Mouse (Mus musculus): ENCODE results near the gene Xpo1.
"Not testable (repeated sequence)": the region's sequence is repeated elsewhere in the genome, so short reads cannot be mapped to it uniquely, and the experiment has no call there.

Xpo1 gene

DNA sequence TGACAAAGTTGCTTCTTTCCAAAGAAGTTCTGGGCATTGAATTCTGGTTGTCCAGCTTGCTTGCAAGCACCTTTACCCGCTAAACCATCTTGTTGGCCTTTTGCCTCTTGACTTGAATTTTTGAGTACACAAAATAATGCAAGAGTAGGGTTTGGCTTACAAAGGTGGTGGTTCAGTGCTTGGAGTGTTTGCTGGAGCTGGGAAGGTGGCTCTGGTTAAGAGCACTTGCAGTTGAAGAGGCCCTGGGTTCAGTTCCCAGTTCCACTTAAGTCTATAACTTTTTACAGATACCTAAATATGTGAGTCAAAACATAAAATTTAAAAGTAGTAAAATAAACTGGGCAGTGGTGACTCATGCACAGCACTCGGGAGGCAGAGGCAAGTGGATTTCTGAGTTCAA, 42.5 kb downstream of the Xpo1 start:
- in situ Hi-C loops (cut with MseI, MboI) = no loop called here

DNA sequence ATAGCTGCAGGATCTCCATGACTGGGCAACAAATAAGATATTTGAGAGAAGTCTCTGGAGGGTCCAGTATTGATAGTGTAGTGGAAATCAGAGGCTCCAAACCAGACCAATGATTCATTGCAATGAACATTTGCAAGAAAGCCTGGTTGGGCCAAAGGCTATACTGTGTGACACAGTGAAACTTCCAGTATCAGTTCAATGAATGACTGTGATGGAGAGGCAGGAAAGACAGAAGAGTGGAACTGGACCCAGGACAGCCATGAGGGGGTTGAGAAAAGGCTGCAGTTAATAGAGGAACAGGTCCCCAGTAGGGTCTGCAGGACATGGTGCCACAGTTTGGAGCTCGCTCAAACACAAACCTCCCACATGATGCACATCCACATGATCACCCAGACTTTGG, 44.1 kb downstream of the Xpo1 start:
- in situ Hi-C loops (cut with MseI, MboI) = no loop called here

DNA sequence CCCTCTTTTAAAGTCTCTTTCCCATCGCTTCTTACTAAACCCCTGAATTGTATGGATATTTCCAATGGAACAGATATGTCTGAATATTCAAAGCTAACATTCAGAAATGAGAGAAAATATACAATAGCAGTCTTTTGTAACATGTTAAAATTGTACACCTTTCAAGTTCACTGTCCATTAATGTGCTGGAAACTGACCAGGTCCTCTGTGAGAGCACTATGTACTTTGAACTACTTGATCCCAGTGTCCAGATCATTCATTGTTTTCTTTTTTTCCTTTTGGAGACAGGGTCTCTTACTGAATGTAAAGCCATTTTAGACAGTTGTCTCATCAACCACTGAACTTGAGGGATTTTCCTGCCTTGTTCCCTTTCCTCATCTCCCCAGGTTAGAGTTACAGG, 47.3 kb downstream of the Xpo1 start:
- in situ Hi-C loops (cut with MseI, MboI) = no loop called here

DNA sequence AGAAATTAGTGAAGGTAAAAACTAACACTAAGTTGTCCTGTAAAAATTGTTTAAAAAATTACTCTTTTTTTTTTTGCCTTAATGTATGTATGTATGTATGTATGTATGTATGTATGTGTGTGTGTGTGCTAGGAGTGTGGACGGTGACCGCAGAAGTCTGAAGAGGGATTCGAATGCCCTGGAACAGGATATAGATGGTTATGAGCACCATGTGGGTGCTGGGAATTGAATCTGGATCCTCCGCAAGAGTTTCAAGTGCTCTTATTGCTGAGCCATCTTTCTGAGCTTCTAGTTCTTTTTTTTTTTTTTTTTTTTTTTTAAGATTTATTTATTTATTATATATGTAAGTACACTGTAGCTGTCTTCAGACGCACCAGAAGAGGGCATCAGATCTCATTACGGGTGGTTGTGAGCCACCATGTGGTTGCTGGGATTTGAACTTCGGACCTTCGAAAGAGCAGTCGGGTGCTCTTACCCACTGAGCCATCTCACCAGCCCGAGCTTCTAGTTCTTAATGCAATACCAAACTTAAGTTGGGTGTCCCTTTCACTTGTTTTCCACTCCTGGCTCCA, 49.3 kb downstream of the Xpo1 start:
- in situ Hi-C loops (cut with MseI, MboI) = not testable (repeated sequence)

DNA sequence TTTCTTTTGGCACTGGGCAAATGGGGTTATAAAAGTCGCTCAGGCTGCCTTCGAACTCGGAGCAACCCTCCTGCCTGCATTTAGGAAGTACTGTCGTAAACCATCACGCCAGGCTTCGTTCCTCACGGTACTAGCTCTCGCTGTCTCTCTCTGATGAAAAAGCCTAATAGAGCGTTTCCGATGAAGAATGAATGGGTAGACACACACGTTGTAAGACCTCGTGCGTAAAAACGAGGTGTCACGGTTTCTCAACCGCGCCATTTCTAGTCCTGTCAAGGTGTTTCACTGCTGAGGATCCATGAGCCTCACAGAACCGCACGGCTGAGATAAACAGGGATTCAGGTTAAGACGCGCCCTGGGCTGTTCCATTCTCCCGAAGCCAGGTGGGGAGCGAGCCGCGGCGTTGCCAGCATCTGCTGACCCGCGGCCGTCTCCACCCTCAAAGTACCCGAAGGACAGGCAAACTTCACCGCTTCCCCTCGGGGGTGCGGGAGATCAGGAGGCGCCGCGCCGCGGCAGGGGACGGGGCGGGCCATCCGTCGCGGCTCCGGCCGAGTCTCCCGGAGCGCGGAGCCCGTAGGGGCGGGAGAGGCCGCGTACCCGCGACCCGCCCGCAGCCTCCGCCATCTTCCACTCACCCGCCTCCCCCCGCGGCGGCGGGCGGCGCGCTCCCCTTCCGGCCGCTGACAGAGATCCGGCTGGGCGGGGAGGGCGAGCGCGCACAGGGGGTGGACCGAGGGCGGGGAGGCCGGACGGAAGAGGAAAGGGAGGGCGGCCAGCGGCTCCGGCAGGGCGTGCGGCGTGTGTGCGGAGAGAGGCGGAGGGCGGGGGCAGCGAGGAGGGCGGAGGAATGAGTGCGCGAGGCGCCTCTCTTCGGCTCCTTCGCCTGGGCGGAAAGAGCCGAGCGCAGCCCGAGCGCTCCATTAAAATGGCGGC, 50.1 kb downstream of the Xpo1 start:
- in situ Hi-C loops (cut with MseI, MboI) = no loop called here

DNA sequence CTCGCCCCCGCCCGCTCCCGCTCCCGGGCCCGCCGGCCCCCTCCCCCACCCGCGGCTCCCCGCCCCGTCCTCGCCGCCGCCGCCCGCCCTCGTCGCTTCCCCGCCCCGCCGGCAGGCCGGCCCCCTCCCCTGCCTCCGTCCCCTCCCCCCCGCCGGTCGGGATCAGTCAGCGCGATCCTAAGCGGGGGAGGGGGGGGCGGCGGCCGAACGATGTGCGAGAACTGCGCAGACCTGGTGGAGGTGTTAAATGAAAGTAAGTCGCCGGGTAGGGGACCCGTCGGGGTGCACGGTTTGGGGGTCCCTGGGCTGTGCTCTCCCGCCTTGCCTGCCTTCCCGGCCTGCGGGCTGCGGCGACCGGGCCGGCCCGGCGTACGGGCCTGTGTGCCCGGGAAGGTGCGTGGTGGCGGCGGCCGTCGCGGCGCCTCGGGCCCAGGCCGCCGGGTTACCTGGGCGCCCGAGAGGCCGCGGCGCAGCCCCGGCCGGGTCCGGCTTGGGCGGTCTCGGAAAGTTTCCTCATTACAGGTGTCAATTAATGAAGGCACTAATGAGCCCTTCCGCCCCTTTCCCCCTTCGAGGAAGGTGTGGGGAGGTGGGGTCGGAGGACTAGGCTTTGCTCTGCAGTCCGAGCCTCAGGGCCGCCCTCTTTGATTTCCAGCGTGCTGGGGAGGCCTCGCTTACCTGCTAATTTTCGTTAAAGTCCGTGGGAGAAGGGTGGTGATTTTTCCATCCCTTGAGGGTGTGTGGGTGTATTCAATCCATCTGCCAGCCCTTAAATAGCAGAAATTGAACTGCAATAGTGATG, 51.1 kb downstream of the Xpo1 start, which contains the start of gene Usp34:
Usp34 (plus strand) TSS at position 132 of the 802 bp plus-strand sequence.
- in situ Hi-C loops (cut with MseI, MboI) = no loop called here

DNA sequence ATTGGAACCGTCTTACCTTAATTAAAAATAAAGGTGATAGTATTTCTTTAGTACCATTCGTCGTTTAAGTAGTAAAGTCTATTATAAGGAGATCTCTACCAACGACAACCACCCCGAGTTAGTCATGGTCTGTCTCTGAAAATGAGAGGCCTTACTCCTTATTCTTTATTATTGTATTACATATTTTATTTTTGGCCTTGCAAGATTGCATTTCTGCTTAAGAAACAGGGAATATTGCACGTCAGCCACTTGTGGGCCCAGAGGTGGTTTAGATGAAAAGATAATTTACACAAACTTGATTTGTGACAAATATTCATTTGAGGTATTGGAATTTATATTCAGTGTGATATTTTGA, 51.7 kb downstream of the Xpo1 start:
- in situ Hi-C loops (cut with MseI, MboI) = no loop called here

DNA sequence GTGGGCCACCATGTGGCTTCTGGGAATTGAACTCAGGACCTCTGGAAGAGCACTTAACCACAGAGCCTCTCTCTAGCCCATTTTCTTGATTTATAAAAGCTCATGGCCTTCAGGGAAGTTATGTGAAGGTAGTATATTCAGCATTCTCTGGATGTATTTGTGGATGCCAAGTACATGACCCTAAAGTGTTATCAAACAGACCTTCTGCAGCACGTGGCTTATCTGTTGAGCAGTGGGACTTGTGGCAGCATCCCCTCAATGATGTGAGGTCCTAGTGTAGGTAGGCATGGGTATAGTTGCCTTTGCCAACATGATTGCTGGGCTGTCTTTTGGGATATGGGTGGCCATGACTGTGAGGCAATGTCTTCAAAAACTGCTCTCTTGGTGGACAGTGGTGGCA, 57.7 kb downstream of the Xpo1 start:
- in situ Hi-C loops (cut with MseI, MboI) = no loop called here

DNA sequence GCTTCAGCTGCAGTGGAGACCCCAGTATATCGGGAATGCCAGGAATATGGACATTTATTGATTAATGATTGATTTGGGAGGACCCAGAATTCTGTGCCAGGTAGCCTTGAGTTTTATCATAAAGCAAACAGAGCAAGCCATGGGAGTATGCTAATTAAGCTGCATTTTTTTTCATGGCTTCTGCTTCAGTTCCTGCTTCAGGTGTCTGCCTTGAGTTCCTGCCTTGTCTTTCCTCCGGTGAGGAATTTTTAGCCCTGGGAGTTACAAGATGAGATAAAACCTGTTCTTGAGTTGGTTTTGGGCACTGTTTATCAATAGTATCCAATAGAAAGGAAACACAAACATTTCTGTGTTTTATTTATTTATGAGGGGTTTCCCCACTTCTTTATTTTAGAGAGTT, 73.6 kb downstream of the Xpo1 start:
- in situ Hi-C loops (cut with MseI, MboI) = no loop called here

DNA sequence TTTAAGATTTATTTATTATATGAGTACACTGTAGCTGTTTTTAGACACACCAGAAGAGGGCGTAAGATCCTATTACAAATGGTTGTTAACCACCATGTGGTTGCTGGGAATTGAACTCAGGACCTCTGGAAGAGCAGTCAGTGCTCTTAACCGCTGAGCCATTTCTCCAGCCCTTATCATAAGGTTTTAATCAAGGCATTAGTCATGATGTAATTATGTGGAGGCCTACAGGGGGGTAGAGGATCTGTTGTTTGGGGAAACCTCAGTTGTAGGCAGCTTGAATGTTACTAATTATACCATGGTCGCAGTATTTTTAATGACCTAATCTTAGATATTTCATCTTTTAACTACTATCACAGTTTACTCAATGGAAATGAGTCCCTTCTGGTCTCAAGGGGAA, 76.3 kb downstream of the Xpo1 start:
- in situ Hi-C loops (cut with MseI, MboI) = no loop called here

DNA sequence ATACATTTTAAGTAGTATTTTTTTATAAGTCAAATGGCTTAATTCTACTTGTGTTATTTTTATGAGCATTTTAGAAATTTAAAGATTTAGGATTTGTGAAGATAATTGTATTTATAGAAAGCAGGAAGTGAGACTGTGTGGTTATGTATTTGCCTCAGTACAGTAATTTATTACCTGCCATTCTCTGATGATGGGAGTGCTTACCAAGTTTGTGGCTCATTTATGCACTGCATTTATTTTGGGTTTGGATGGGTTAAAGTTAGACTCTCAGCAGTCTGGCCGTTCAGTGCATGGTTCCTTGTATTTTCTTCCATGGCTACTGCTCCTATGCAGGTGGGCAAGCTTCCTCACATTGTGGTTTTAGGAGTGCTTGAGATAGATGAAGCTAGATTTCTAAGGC, 79.3 kb downstream of the Xpo1 start:
- in situ Hi-C loops (cut with MseI, MboI) = no loop called here
